Mouse (Mus musculus): ENCODE measurements around the gene Sema6c.
A peak's percentile ranks its signal among the peaks of the same experiment; 100 is the strongest.
"Not testable (repeated sequence)": the region's sequence is repeated elsewhere in the genome, so short reads cannot be mapped to it uniquely, and the experiment has no call there.

Gene Sema6c

DNA sequence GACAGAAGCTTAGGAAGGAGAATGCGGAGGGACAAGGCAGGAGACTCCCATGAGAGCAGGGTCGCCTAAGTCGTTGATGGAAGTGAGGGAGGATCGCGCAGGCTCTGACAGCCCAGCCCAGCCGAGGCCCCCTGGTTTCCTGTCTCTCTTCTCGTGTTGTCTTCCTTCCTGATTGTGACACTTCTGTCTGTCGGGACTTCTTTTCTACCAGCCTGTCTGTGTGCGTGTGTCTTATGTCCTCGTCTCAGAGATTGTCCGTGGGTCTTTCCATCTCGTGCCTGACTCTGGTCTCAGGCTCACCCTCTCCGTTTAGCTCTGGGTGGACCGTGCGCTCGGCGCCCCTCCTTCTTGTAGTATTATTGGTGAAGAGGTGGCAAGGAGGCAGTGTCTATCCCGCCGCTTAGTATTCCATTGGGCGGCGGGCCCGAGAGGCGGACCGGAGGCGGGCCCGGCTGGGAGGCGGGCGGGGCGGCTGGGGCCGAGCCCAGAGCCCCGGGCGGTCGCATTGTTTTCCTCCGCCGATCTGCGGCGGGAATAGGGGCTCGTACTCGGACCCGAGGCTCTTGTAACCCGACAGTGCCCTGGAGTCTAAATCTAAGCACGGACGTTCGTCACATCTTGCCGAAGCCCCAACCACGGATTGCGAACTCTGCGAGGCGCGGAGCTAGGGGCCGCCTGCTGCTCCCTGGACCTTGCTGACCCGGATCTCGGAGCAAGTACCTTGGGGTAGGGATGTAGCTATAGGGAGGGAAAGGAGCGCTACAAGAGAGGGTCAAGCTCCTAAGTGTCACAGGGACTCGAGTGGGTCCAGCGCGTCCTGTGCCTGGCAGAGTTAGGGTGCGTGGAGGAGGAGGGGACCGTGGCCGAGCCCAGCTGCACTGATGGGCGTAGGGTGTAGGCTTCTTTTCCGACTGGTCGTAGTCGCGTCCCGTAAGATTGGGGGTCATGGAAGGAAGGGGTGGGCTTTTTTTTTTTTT lies at the start of gene Sema6c:
Gene Sema6c, plus strand, starts transcription at position 471 of the 977 bp plus-strand sequence.
- DNase-seq (ENCODE audit: low read depth, low spot score): peak; percentile 88

DNA sequence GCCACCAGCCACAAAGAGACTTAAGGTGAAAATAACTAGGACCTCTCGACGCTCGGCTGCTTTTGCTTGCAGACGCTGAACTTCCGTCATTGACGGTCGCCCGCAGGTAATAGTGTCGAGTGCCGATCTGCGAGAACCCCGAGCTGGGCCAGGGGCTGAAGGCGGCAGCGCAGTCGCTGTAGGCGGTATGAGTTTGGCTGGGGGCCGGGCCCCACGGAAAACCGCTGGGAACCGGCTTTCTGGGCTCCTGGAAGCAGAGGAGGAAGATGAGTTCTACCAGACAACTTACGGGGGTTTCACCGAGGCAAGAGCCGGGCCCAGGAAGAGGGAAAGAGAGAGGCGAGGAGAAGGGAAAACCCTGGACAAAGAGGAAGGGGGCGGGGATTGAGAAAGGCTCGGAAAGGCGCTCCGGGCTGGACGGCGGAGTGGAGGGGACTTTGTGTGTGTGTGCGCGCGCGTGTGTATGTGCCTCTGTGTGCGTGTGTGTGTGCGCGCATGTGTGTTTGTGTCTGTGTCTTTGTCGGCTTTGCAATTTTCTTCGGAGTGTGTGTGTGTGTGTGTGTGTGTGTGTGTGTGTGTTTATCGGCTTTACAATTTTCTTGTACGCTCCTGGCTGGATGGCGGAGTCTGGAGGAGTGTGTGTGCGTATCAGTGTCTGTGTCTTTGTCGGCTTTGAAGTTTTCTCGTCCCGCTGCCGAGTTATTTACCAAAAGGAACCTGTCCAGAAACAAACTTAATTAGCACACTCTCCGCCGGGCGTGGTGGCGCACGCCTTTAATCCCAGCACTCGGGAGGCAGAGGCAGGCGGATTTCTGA lies 49.1 kb upstream of the Sema6c start, which contains the start of gene Vps72:
Gene Vps72, plus strand, starts transcription at position 112 of the 816 bp plus-strand sequence.
- DNase-seq (ENCODE audit: low read depth, low spot score): peak; percentile 87

DNA sequence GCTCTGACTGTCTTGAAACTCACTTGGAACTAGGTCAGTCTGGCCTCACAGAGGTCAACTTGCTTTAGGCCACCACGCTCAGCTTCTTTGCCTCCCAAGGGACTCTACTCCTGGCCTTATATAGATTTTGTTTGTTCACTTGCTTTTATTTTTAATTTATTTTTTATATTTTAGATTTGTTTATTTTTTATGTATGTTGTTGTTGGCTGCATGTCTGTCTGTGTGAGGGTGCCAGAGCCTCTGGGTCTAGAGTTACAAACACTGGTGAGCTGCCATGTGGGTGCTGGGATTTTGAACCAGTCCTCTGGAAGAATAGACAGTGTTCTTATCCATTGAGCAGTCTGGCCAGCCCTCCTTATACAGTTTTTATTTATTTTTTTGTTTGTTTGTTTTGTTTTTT lies 47.5 kb upstream of the Sema6c start:
- no peak for DNase-seq (ENCODE audit: low read depth, low spot score)

DNA sequence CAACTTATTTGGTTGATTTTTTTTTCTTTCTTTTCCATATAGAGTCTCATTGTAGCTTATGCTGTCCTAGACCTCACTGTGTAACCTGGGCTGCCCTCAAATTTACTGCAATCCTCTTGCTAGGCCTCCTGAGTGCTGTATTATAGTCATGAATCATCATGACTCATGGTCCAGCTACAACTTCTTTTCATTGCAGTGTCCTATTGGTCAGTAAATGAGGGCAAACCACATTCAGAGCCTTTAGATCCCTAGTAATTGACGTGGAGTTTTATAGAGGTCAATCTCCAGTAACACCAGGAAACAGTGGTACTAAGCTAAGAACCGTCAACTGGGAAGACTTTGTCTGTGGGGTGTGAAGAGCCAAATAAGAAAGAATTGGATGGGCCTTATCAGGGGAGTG lies 42.5 kb upstream of the Sema6c start:
- no peak for DNase-seq (ENCODE audit: low read depth, low spot score)

DNA sequence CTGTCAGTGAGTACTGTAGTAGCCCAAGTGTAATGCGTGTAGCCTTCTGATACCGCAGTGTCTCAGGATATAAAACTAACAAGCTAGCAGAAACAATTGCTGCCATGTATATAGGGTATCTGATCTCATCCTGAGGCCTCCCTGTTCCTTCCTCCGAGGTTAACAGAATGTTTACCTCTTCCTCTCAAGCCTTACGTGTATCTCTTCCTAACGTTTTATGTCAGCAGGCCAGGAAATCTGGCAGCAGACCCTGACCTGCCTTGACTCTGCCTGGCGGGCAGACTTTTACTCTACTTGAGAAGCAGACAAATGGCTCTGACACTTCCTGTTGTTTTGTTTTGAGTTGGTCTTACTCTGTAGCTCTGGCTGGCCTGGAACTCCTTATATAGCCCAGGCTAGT lies 38.7 kb upstream of the Sema6c start:
- DNase-seq (ENCODE audit: low read depth, low spot score): no peak

DNA sequence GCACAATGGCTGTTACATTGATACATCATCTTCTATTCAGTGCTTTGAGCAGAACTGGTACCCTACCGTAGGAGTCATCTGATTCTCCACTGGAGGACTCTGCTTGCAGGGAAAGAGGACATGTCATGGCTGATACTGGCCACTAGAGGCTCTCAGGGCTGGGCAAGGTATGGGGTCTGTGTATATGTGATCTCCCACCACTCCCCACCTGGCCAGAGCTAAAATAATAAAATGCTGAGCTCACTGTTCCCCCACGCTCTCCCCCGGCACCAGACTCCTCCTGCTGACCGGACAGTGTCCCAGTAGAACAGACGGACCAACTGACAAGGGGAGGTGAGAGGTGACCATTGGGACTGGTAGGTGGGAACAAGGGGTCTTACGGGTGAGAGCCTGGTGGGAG lies 36.0 kb upstream of the Sema6c start, which contains the start of gene Tmod4:
Gene Tmod4, plus strand, starts transcription at position 231 of the 400 bp plus-strand sequence.
- peak; percentile 89 for DNase-seq (ENCODE audit: low read depth, low spot score)

DNA sequence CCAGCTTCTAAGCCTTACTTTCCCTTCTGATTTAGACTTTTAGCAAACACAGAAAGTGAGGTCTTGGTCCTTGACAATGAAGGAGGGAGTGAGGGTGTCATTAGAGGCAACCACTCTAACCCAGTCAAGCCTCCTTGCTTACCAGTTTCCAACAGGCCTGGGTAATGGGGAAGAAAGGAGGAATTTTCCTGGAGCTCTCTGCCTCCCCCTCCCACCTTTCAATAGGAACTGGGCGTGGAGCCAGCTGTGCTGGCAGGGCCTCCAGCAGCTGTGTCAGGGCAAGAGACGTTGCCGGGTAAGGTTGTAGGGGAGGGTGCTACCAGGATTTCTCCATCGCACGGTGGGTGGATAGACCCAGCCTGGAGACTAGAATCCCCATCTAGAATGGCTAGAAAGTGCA lies 35.3 kb upstream of the Sema6c start:
- peak; percentile 85 for DNase-seq (ENCODE audit: low read depth, low spot score)

DNA sequence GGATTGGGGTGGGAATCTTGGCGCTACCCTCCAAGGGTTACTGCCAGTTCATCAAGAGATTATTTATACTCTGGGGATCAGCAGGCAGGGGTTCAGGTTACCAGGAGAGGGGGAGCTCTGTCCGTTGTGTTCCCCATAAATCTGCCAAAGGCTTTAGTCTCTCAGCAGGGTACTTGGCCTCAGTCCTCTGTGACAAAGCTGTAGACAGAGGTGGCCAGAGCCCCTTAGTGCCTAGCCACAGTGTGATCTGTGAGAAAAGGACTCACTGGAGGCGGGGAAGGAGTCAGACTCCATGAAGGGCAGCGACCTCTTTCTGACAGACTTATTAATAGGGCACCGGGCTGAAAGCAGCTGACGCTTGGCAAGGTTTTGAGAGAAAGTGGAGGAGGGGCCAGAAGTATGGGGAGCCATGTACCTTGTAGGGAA lies 31.0 kb upstream of the Sema6c start:
- DNase-seq (ENCODE audit: low read depth, low spot score): peak; percentile 88

DNA sequence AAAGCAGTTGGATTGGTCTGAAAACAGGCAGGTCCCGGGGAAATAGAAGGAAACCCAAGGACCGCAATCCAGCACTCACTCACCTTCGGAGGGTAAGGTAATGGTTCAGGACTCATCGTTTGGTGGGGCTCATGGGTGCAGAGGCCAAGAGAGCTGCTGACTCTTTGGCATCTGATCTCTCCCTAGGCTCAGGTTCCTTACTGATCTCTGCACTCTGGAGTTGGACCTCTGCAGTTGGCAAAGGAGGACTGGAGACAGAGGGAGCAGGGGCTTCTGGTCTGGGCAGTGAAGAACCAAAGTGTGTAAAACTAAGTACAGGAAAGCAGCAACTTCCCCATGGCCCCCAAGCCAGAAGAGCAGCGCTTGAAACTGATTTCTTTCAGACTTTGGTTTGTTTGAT lies 30.2 kb upstream of the Sema6c start:
- peak; percentile 80 for DNase-seq (ENCODE audit: low read depth, low spot score)

DNA sequence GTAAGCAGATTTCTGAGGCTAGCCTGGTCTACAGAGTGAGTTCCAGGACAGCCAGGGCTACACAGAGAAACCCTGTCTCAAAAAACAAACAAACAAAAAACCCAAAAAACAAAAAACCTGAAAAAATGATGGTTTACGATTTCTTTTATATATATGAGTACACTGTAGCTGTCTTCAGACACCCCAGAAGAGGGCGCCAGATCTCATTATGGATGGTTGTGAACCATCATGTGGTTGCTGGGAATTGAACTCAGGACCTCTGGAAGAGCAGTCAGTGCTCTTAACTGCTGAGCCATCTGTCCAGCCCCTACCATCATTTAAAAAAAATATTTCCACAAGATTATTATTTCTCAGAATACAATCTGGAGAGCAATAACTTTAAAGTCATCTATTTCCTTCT lies 27.9 kb upstream of the Sema6c start:
- not testable (repeated sequence) for DNase-seq (ENCODE audit: low read depth, low spot score)

DNA sequence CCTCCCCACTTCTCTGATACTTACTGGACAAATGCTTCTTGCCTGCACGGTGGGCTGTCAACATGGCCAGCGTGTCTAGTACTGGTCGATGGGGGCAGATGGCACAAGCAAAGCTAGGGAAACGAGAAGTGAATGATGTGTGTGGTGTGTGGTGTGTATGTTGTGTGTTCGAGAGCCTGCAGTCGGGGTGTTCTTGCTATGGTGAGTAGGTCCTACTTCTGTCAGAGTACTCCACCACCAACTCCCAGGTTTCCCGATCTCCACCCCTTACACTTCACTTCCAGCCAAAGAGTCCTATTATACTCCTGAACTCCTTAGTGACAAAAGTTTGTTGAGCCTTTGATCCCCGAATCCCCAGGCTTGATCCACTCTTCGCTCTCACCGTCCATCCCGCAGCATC lies 27.1 kb upstream of the Sema6c start:
- DNase-seq (ENCODE audit: low read depth, low spot score): no peak

DNA sequence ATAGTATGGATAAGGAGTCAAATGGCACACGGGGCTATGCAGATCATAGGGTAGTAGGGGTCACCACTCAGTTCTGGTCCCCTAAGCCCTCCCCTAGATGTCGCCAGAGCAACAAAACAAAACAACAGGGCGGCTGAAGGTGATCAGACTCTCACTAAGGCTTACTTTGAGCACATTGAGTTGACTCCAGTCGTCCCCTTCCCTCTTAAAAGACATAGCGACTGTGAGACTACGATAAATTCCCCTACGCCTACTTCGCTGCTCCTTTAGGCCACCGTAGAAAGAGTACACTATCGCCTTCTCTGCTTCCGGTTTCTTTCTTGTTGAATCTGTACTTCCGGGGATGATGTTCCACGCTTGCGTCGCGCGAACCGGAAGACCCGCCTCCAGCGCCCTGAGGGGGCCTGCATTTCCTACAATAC lies 26.6 kb upstream of the Sema6c start, which contains the start of the genes Scnm1 and Lysmd1:
Gene Scnm1, minus strand, starts transcription at position 332 of the 422 bp plus-strand sequence.
Gene Lysmd1, plus strand, starts transcription at position 409 of the 422 bp plus-strand sequence.
- DNase-seq (ENCODE audit: low read depth, low spot score): peak; percentile 92

DNA sequence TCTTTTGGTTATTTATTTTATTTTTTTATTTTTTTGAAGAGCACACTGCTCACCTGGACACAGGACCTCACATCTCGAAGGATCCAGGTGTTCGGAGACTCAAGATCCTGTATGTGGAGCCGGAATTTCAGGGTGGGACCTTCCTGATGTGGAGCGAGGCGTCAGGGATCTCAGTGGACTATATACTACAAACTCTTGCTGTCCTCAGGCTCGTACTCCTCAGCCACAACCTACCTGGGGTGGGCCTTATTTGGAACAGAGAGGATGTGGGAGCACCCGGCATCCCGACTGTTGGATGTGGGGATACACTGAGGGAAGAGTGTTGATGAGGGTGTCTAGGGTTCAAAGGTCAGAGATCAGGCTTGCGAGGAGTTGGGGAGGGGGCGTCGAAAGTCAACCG lies 26.1 kb upstream of the Sema6c start:
- DNase-seq (ENCODE audit: low read depth, low spot score): not testable (repeated sequence)

DNA sequence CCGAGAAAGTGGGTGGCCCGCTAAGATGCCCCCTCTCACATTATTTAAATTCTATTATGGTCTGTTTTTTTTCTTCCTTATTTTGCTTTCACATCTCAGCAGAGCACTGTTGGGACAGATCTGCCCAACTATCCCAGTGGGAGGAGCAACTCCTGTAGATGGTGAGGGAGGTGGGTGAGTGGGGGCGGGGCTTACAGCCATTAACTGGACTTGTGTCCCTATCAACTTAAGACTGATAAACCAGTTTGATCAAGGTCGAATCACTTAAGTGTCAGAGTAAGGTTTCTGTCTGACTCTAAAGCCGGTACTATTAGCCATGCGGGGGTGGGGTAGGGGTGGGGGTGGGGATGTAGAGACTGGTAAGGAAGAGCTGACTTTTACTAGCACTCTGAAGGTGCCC lies 25.2 kb upstream of the Sema6c start:
- DNase-seq (ENCODE audit: low read depth, low spot score): no peak

DNA sequence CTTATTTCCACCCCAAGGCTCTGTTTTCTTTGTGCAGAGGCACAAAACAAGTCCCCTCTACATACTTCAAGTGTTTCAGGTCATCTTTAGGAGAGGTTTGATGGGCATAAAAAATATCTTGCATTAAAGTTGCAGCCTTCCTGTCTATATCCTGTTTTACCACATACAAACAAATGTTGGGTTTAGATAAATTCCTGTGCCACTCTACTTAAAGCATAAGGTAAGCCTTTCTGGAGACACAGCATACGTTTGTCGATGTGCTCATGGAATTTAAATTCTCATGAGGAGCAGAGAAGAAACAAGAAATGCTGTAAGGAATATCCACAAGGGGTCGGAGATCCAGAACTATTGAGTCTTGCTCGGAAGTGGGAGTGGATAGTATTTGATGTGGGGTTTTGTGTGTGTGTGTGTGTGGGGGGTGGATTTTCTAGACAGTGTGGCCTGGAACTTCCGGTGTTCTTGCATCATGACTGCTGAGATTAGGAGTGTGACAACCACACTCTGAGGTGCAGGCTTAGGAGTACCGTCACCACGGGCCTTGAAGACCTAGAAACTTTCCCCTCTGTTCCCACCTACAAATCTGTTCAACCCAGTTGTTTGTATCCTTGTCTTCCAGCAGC lies 24.7 kb upstream of the Sema6c start:
- DNase-seq (ENCODE audit: low read depth, low spot score): no peak

DNA sequence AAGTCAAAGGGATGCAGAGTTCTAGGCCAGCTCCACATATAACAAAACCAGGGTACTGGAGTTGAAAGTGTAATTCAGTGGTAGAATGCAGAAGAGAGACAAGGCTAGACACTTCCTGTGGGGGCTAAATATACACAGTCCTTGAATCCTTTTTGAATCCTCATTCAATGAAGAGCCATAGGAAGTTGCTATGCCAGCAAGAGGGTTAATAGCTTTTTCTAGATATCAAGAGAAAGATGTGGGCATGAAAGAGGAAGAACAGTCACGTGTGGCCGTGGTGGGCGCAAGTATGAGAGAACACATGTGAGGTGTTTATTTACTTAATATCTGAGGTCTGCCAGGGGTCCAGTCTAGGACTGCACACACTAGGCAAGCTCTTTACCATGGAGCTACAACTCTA lies 23.9 kb upstream of the Sema6c start:
- DNase-seq (ENCODE audit: low read depth, low spot score): no peak

DNA sequence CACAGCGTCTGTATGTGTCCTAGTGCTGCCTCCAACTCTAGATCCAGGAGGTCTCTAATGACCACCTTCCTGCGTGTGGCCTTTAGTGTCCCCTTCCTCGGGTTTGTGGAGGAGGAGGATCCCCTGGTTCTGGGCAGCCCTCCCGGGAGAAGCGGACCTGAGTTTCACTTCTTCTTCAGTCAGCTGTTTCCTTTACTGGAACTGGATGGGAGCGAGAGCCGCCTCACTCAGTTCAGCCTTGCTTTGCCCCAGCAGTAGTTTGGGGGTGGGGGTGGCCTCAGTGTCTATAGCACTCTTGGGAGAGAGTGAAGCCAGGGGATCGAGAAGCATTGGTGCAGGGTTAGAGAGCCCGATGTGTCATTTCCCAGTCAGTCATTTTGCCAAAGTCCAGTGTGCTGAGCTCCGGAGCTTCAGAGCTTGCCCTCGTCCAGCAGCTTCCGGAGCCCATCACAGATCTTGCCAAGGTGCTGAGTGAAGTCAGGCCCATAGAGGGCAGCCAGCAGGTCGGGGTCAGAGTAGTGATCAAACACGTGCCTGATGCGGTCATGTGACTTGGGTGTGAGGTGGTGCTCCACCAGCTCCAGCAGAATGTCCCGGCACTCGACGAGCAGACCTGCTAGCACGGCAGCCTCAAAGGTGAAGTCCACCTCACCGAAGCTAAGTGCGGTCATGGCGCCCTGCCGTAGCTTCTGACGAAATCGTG lies 20.5 kb upstream of the Sema6c start:
- DNase-seq (ENCODE audit: low read depth, low spot score): no peak

DNA sequence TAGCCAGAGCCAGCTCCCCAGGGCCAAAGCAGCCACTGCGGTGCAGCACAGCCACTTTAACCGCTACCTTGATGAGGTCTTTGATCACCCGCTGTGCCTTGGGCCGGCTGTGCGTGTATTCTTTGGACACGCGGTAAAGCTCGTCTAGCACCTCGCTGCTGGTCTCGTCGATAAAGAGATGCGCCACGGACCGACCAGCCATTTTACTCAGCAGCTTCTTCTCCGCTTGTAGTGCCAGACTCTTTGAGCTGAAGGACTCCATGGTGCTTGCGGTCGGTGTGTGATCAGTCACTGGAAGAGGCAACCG lies 20.0 kb upstream of the Sema6c start:
- no peak for DNase-seq (ENCODE audit: low read depth, low spot score)

DNA sequence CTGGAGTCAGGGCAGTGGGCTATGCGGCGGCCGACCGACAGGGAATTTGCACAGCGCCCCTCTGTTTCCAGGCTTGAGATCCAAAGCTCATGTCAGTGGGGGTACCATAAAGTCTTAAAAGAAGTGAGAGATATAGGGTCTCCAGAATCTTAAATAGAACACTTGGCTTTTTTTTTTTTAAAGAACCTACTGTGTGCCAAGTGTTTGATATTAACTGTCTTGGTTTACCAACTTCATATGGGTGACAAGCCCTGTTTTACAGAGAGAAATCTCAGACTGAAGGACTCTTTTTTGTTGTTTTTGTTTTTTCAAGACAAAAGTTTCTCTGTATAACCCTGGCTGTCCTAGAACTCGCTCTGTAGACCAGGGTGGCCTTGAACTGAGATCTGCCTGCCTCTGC lies 19.5 kb upstream of the Sema6c start:
- DNase-seq (ENCODE audit: low read depth, low spot score): no peak

DNA sequence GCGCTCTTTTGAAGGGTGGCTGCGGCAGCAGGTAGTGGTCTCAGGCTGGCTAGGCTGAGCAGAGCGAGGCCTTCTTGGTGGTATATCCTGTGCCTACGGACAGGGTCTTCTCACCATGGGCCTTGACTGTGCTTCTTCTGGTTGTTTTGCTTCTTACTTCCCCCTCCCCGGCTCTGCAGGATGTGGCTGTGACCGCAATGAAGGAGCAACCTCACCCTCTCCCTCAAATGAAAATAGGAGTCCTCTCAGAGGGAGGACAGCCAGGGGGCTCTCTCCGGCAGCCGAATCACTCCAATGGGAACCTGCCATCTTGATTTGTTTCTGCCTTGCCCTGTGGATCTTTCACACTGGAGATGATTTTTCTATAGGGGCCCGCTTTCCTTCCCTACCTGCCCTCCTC lies 18.8 kb upstream of the Sema6c start:
- DNase-seq (ENCODE audit: low read depth, low spot score): no peak

DNA sequence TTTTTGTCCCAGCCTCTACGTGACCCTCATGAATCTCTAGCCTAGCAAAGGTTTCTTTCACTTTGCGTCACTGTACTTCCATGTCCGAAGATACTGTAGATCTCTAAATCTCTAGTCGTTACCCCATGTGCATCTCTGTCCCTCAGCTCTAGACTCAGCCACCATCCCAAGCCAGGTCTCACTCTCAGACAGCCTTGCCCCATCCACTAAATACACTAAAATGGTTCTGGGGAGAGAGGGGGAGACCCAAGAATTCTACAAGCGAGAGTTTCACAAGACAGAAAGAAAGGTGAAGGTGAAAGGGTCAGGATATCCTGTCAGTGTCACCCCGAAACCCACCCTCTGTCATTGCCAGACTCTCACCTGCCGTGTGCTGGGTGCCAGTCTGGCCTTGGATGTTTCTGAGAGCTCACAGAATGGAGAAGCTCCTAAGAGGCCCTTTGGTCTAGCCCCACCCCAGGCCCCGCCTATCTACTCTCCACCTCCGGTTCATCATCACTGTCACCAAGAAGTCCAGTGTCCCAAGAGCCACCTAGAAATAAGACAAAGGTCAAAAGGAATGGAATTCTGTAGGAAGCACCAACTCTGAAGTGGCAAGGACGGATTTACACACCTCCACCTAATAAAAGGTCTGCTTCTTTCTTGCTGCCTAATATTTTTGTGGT lies 18.2 kb upstream of the Sema6c start, which contains the start of gene Tnfaip8l2:
Gene Tnfaip8l2, minus strand, starts transcription at position 409 of the 665 bp plus-strand sequence.
- DNase-seq (ENCODE audit: low read depth, low spot score): no peak
